Mouse (Mus musculus) G1E (cell line): ENCODE results near the gene Hsf4. TPM values are rescaled to one million over a fixed set of nuclear protein-coding genes. Genes with fewer than 3 reads are reported as not detected.
"Not testable (repeated sequence)": the region's sequence is repeated elsewhere in the genome, so short reads cannot be mapped to it uniquely, and the experiment has no call there.

ENCODE experiments used
- ATAC-seq: 2 replicates; pipeline ENCODE4 v1.8.0; 2016; ENCODE audit warnings: mild to moderate bottlenecking; ENCODE audit not compliant: insufficient number of reproducible peaks, poor library complexity, low FRiP score, severe bottlenecking; ENCODE audit errors: extremely low read depth
- DNase-seq: peaks from one replicate; pipeline ENCODE4 v3.0.0; 2012; ENCODE audit warnings: low spot score
- H3K27me3 ChIP-seq: 2 replicates; pipeline ENCODE4 v1.6.1; 2012; ENCODE audit warnings: mild to moderate bottlenecking, low read length, inconsistent platforms; ENCODE audit not compliant: insufficient read depth
- H3K36me3 ChIP-seq: replicated peaks from 2 replicates; pipeline ENCODE3; 2012; ENCODE audit warnings: mild to moderate bottlenecking, inconsistent platforms
- H3K4me1 ChIP-seq: 2 replicates; pipeline ENCODE4 v1.6.1; 2012; ENCODE audit warnings: low read depth, low read length, inconsistent platforms, mixed read lengths; ENCODE audit not compliant: insufficient read depth
- H3K4me3 ChIP-seq: 2 replicates; pipeline ENCODE4 v1.5.1; 2012; ENCODE audit warnings: low read depth, mild to moderate bottlenecking, inconsistent platforms, low read length, moderate library complexity, mixed read lengths
- H3K9me3 ChIP-seq: replicated peaks from 2 replicates; pipeline ENCODE4 v1.6.1; 2012; ENCODE audit warnings: inconsistent platforms
- CTCF ChIP-seq: IDR thresholded peaks from 2 replicates; pipeline ENCODE4 v1.5.1; 2012; ENCODE audit warnings: low read depth, low read length, inconsistent platforms, mixed read lengths
- GATA1 ChIP-seq: IDR thresholded peaks from 2 replicates; pipeline ENCODE4 v1.6.1; 2012; ENCODE audit warnings: borderline replicate concordance, low read length, inconsistent platforms, mixed read lengths
- GATA2 ChIP-seq: IDR thresholded peaks from 2 replicates; pipeline ENCODE4 v1.6.1; 2012; ENCODE audit warnings: low read depth, low read length, inconsistent platforms, borderline replicate concordance
- POLR2AphosphoS5 ChIP-seq: IDR thresholded peaks from 2 replicates; pipeline ENCODE4 v1.6.1; 2012; ENCODE audit warnings: low read depth, low read length, inconsistent platforms; ENCODE audit not compliant: insufficient replicate concordance
- TAL1 ChIP-seq: conservative IDR thresholded peaks from 2 replicates; pipeline ENCODE4 v1.6.1; 2012; ENCODE audit warnings: low read depth, low read length, inconsistent platforms, mixed read lengths
- polyA plus RNA-seq: library from polyadenylated mRNA; stranded (reverse); fragments of >175 nt; gene quantifications from 2 replicates; pipeline ENCODE4 v1.2.3, GENCODE M21; 2012
- total RNA-seq, 2 experiments: library from RNA; stranded (forward) in 1 of 2; stranded (reverse) in 1 of 2; fragments of 200-1000 nt in 1 of 2; fragments of >200 nt in 1 of 2; fragmentation: Nextera tagmentation in 1 of 2; gene quantifications; 2 replicates each; pipeline ENCODE4 v1.2.3; 2014 to 2017

Gene Hsf4
- total and polyA plus RNA-seq, 3 experiments = 0.39 to 0.93 (median 0.68) TPM

DNA sequence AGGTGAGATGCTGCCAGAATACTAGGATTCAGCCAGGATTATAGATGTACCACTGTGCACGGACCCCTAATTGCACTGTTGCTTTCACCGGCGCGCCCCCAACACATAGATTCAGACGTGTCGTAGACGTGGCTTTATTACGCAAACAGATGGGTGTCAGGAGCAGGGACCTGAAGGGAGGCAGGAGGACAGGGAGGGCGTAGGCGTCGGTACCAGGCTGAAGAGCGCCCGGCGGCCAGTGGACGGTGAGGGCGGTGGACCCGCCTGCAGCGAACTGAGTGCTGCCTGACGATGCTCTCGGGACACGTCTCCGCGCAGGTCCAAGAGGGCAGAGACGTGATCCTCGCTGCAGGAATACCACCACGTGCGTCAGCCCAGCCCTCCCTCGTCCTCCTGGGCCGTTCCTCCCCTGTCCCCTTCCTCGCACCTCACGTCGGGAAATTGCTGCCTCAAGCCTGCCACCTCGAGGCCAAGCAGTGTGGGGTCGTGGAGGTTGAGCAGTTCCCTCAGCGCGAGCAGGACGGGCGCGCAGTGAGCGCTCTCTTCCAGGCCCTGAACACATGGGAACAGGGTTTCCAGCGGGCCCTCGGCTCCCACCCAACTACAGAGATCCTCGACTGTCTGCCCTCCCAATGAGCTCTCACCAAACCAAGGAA is 20.3 kb downstream of the Hsf4 start, which contains the start of gene 4931428F04Rik:
TSS of gene 4931428F04Rik (minus strand) at position 60 of the 656 bp plus-strand sequence.
- H3K4me3 ChIP-seq = peak within 1 kb of the TSS; percentile 74
- peaks cover 13% of the 10 kb centered on the region for H3K36me3 ChIP-seq
- TF ChIP-seq POLR2AphosphoS5 (no peak), CTCF (no peak)
- H3K9me3 ChIP-seq = no peaks in the 10 kb centered on the region
- peaks cover 12% of the 10 kb centered on the region; the same call in 1 of the 2 replicates for H3K27me3 ChIP-seq
- DNase-seq (no peak), ATAC-seq (no peak)
- H3K4me1 ChIP-seq = peaks cover 33% of the 10 kb centered on the region

DNA sequence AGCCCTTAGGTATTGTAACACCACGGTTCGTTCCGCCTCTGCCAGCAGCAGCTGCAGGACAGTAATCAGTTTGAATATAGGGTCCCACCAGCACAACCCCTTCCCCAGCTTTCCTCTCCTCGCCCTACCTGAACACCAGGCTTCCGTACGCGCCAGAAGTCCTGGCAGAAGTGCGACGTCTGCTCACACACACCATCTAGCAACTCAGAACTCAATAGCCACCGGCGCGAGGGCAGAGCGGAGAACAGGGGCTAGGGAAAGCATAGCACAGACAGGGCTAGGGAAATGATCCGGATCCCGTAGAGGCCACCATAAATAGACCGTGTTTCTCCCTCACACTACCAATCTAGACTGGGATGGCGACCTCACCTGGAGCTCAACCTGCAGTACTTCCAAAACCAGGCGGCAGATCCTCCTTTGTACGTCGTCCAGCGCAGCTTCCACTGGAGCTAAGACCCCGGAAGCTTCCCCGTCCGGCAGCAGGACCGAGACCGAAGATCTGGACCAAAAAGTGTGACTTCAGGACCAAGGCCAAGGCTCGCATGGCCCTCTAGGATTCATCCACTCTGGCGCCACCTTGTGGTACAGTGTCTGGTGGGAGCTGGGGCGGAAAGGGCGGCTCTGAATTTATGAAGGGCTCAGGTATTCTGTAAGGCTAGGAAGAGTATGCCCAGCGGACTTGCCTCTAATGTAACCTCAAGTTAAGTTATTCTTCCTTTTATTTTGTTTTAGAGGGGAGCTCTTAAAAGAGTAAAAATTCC is 21.1 kb downstream of the Hsf4 start:
- H3K4me1 ChIP-seq = peaks cover 39% of the 10 kb centered on the region
- H3K36me3 ChIP-seq = peaks cover 11% of the 10 kb centered on the region
- DNase-seq = no peak
- H3K4me3 ChIP-seq = peak overlapping the region; percentile 74; the same call in 1 of the 2 replicates
- peaks cover 6% of the 10 kb centered on the region; the same call in 1 of the 2 replicates for H3K27me3 ChIP-seq
- no peaks in the 10 kb centered on the region for H3K9me3 ChIP-seq
- TF ChIP-seq GATA1 (no peak), CTCF (peak; percentile 68)
- ATAC-seq = no peak

DNA sequence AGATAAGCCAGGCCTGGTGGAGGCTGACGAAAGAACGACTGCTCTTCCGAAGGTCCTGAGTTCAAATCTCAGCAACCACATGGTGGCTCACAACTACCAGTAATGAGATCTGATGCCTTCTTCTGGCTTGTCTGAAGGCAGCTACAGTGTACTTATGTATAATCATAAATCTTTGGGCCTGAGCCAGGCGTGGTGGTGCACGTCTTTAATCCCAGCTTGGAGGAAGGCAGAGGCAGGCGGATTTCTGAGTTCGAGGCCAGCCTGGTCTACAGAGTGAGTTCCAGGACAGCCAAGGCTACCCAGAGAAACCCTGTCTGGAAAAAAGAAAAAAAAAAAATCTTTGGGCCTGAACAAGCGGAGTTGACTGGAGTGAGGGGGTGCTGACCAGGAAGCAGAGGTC is 21.8 kb downstream of the Hsf4 start:
- not testable (repeated sequence) for H3K4me3 ChIP-seq, H3K27me3 ChIP-seq, H3K9me3 ChIP-seq, DNase-seq, ATAC-seq
- Histone ChIP-seq H3K36me3 (peaks cover 11% of the 10 kb centered on the region), H3K4me1 (peaks cover 45% of the 10 kb centered on the region)

DNA sequence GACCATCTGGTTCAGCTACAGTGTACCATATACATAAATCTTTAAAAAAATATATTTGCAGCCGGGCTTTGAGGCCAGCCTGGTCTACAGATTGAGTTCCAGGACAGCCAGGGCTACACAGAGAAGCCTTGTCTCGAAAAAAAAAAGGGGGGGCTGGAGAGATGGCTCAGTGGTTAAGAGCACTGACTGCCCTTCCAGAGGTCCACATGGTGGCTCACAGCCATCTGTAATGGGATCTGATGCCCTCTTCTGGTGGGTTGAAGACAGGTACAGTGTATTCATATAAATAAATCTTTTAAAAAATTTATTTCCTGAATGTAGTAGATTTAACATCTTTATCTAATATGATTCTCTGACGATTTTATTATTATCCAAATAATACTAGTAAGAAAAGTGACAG is 22.2 kb downstream of the Hsf4 start:
- ATAC-seq, H3K4me3 ChIP-seq, H3K27me3 ChIP-seq, DNase-seq, H3K9me3 ChIP-seq, H3K36me3 ChIP-seq: not testable (repeated sequence)
- peaks cover 46% of the 10 kb centered on the region for H3K4me1 ChIP-seq

DNA sequence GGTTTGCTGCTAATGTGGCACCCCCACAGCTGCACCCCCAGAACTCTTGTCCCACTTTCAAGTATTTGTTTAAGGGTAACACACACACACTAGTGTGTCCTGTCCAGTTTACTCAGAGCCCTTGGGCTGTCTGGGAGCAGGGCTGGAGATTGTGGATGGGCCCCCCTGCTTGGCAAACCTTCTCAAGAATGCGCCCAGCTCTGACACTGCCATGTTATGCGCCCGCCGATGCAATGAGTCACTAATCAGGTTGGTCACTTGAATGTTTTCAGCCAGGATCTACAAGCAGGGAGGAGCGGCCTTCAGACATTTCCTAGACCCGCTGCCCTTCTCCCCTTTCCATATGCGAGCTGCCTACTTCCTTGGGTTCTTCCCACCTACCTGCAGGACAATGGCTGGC is 22.9 kb downstream of the Hsf4 start:
- TF ChIP-seq CTCF (no peak), POLR2AphosphoS5 (no peak), GATA2 (no peak), TAL1 (no peak), GATA1 (no peak)
- H3K4me1 ChIP-seq = peaks cover 50% of the 10 kb centered on the region
- peaks cover 9% of the 10 kb centered on the region for H3K36me3 ChIP-seq

DNA sequence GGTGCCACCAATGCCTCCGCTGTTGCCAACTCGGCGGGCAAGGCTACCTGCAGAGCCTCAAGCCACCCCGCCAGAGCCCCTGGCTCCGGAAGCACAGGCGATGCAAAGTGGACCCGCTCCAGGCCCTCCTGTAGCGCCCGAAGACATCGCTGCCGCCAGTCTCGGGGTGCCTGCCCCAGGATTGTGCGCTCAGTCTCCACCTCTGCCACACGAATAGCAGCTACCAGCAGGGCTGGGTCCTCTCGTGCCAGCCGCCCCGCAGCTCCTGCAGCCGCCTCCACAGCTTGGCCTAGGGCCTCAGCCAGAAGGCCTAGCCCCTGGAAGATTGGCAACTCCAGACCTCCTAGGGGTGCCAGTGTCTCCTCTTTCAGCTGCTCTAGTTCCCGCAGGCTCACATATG is 23.8 kb downstream of the Hsf4 start:
- H3K9me3 ChIP-seq = no peaks in the 10 kb centered on the region
- DNase-seq (no peak), ATAC-seq (no peak)
- H3K4me3 ChIP-seq = no peak overlapping the region
- TF ChIP-seq CTCF (no peak), POLR2AphosphoS5 (no peak), GATA1 (no peak), GATA2 (no peak), TAL1 (no peak)
- peaks cover 54% of the 10 kb centered on the region for H3K4me1 ChIP-seq
- peaks cover 13% of the 10 kb centered on the region for H3K36me3 ChIP-seq
- H3K27me3 ChIP-seq = no peaks in the 10 kb centered on the region; the same call in 1 of the 2 replicates

More for the DNA sequence above, 22.9 kb downstream of the Hsf4 start:
- Histone ChIP-seq H3K27me3 (no peaks in the 10 kb centered on the region; the same call in 1 of the 2 replicates), H3K9me3 (no peaks in the 10 kb centered on the region), H3K4me3 (no peak overlapping the region)
- ATAC-seq (no peak), DNase-seq (no peak)

DNA sequence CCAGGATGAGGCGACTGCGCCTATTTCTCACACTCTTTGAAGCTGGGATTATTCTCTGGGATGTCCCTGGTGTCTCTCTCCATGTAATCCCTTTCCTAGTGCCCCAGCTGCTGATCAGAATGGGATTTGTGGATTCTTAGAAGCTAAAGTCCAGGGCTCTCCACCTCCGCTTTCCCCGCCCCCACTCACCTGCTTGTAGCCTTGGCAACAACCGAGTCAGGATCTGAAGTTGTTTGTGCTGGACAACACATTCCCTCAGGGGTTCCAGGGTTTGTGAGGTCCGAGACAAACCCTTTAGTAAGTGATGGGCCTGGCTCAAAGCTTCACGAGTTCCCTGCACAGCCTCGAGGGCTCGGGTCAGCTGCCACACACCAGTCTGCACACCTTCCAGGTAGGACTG is 25.2 kb downstream of the Hsf4 start:
- Histone ChIP-seq H3K9me3 (no peaks in the 10 kb centered on the region), H3K4me3 (no peak overlapping the region), H3K36me3 (peaks cover 25% of the 10 kb centered on the region), H3K4me1 (peaks cover 54% of the 10 kb centered on the region), H3K27me3 (no peaks in the 10 kb centered on the region; the same call in 1 of the 2 replicates)
- TF ChIP-seq GATA1 (no peak), POLR2AphosphoS5 (no peak), TAL1 (no peak), CTCF (no peak), GATA2 (no peak)
- no peak for DNase-seq
- ATAC-seq = no peak
